Mouse (Mus musculus) heart, postnatal 0 days (tissue): Measurements from ENCODE around the gene Pithd1.

Experiments used
- CTCF ChIP-seq: IDR thresholded peaks from 2 replicates; pipeline ENCODE4 v1.5.1; 2016; ENCODE audit warnings: antibody characterized with exemption, control low read depth, low read depth
- EP300 ChIP-seq: IDR thresholded peaks from 2 replicates; pipeline ENCODE4 v1.6.1; 2016; ENCODE audit warnings: antibody characterized with exemption, low read depth

DNA sequence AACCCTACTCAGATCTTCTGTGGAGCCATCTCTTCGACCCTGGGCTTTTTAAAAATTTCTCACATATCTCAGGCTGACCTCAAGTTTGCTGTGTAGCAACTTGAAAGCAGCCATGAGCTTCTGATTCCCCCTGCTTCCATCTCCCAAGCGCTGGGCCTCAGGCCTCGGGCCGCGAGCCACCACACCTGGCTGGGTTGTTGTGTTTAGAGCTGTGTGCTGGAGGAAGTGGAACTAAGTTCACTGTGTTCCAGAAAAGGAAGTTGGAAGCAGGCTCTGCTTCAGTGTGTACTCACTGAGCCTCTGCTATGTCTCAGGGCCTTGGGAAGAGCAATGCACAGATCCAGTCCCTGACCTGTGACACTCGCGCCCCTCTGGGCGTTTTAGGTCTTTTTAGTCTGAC is 38.9 kb downstream of the Pithd1 start:
- no peak for TF ChIP-seq EP300
- no peak for TF ChIP-seq CTCF
